Mouse (Mus musculus) left cerebral cortex, adult 8-10 months (tissue): ENCODE measurements around the gene Abcf1. TPM values are rescaled to one million over a fixed set of nuclear protein-coding genes. Genes with fewer than 3 reads are reported as not detected.
"Not testable (repeated sequence)": the region's sequence is repeated elsewhere in the genome, so short reads cannot be mapped to it uniquely, and the experiment has no call there.

Experiments
- DNase-seq, 2 experiments: peaks; one replicate each; pipeline ENCODE4 v3.0.0; 2022; ENCODE audit warnings: low spot score in 2 of 2
- total RNA-seq, 4 experiments: library from RNA; stranded (reverse); gene quantifications; 2 replicates each; pipeline ENCODE4 v1.2.4; 2022

The Abcf1 gene
- 10 to 100 TPM; 60.6 to 75.4 (median 65.0) TPM for total RNA-seq

DNA sequence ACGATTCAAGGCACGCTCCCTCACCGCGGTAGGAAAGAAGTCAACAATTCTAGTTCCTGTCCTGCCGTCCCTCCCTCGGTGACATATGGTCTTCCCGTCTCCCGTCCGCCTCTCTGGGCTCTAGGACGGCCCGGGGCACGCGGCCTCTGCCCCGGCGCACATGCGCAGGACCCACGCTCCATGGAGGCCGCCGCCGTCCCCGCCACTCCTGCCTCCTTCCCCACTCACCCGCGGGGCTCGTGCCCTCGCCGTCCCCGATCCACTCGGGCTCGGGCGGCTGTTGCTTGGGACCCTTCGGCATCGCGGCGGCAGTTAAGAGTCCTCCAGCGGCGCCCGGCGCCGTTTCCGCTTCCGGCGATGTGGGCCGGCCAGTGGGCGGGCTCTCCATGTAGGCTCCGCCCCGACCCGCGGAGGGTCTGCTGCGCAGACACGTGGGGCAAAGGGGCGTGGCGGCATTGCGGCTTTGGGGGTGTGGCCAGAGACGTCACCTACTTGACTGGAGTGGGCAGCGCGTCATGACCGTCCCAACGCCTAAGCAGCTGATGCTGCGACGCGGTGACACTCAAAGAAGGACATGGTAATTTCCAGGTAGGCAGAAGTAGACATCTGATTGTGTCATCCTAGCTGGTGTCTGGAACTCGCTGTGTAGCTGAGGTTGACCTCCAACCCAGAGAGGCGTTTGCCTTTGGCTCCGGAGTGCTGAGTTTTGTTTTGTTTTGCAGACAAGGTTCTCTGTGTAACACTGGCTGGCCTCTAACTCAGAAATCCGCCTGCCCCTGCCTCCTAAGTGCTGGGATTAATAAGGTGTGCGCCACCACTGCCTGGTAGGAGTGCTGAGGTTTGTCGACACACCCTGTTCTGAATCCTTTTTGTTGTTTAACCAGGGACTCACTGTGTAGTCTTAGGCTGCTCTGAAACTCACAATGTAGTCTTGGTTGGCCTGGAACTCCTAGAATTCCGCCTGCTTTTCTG lies at the start of gene Abcf1:
TSS of gene Abcf1 (minus strand) at position 344 of the 972 bp plus-strand sequence.
- peak; percentile 97 for DNase-seq

DNA sequence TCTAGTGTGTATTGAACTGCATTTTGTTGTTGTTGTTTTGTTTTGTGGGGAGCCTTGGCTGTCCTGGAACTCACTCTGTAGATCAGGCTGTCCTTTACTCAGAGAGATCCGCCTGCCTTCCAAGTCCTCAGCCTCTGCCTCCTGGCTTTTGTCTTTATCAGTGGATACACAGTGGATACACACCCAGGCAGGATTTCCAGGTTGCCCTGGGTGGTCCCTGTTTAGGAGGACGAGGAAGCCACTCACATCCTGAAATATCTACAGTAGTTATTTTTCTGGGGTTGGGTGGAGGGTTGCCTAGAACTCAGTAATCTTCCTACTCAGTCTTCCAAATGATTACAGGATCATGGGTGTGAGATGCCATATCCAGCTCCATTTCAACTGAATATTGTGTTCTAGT lies 49.4 kb upstream of the Abcf1 start:
- no peak for DNase-seq

- DNase-seq, result no peak
Measured at GRCm38 (mm10) chr17:36017046-36017445, 47.5 kb upstream of the Abcf1 start.

DNA sequence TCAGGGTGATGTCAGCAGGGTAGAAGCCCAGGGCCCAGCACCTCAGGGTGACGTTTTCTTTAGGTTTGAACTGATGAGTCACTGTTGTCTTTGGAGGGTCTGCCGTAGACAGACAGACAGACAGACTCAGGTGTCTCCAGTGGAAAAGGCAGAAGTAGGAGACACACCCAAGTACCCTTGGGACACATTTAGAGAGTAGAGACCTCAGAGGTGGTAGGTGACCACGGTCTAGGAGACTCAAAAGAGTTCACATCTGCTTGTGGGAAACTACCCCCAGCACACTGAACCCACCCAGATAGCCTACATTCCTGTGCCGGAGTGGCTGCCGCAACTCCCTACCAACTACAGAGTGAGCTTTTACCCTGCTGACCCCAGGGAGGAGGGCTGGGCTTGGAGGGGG lies 45.4 kb upstream of the Abcf1 start:
- no peak for DNase-seq

- DNase-seq, result not testable (repeated sequence)
Measured at GRCm38 (mm10) chr17:36004409-36004808, 34.8 kb upstream of the Abcf1 start.

- DNase-seq, result no peak
Measured at GRCm38 (mm10) chr17:36003331-36003730, 33.8 kb upstream of the Abcf1 start.

GRCm38 (mm10) chr17:36001966-36002365 lies 32.4 kb upstream of the Abcf1 start:
- peak in 1 of 2 experiments; percentile 79 for DNase-seq

- DNase-seq, result no peak
Measured at GRCm38 (mm10) chr17:36001121-36001897, 31.7 kb upstream of the Abcf1 start.

DNA sequence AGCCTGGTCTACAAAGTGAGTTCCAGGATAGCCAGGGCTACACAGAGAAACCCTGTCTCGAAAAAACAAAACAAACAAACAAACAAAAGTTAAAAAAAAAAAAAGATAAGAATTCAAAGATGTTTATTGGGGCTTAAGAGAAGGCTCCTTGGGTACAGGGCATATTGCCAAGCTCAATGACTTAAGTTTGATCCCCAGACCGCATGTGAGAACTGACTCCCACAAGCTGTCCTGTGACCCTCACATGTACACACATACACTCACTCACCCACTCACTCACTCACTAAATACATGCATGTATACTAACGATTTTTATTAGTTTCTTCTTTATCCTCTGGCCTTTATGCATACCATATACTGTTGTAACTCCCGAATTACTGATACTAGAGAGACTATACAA lies 30.8 kb upstream of the Abcf1 start:
- no peak for DNase-seq

DNA sequence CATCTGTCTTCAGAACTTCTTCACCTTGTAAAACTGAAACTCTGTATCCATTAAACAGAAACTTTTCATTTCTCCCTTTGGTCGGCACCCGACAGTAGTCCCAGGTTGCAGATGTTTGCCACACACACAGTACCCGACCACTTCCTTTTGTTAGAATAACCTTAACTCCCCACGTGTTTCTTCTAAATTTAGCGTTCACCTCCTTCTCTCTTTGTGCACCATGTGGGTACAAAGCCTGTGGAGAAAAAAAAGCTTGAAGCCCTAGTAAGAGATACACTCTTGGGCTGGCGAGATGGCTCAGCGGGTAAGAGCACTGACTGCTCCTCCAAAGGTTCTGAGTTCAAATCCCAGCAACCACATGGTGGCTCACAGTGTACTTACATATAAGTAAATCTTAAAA lies 29.8 kb upstream of the Abcf1 start:
- no peak for DNase-seq

- DNase-seq, result no peak
Measured at GRCm38 (mm10) chr17:35998545-35999305, 29.2 kb upstream of the Abcf1 start.

DNA sequence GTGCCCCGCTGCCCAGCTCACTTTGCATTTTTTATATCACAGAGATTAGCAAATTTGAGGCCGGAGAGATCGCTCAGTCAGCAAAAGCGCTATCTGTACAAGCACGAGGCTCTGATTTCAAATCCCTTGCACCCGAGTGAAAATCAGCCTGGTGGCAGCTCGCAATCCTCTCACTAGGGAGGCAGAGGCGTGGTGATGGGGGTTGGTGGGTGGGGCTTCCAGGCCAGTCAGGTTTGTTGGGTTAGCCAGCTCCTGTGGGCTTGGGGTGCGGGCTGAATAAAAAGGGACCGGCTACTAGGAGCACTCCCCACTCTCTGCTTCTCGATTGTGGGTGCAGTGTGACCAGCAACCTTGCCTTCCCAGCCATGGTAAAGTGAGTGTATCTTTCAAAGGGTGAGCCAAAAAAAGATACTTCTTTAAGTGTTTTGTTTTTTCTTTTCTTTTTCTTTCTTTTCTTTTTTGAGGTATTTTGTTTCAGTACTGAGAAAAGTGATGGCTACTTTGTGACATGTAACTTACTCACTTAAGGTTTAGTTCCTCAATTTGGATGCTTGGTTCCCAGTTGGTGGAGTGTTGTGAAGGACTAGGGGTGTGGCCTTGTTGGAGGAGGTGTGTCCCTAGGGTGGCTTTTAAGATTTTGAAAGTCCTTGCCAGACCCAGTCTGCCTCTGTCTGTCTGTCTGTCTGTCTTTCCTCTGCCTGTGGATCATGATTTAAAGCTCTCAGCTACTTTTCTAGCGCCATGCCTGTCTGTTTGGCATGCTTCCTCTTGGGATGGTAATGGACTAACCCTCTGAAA lies 28.4 kb upstream of the Abcf1 start:
- DNase-seq, result no peak

- DNase-seq, result peak; percentile 81 to 90
Measured at GRCm38 (mm10) chr17:35996949-35997348, 27.4 kb upstream of the Abcf1 start.

DNA sequence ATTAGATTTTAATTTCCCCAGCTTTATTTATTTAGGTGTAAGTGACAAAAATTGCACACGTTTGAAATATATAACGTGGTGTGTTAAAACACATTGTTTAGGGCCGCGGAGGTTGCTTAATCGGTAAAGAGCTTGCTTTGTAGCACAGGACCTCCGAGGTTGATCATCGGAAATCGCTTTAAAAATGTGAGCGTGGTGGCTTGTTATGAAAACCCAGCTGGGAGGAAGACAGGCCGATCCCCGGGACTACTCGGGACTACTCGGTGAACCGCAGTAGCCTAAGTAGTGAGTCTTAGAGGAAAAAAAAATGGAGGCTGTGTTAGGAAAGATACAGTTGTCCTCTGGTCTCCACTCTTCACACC lies 25.3 kb upstream of the Abcf1 start:
- DNase-seq, result no peak

- DNase-seq, result peak; percentile 71 to 74
Measured at GRCm38 (mm10) chr17:35994175-35994878, 24.8 kb upstream of the Abcf1 start.

DNA sequence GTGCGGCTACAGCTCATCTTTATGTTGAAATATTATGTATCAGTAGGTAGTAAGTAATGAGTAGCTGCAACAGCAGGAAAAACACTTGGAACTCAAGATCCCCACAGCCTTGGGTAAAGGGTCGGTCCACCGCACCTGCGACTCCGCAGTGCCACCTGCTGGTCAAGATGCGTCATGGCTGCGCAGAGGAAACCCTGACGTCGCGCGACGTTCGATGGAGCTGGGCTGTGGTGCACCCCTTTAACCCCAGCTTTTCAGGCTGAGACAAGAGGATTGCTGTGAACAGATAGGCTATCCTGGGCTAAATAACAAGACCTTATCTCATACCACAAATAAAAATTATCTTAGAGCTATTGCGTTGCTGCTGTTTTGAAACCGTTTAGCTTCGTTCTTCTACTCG lies 24.1 kb upstream of the Abcf1 start:
- DNase-seq, result peak; percentile 44 to 48

- no peak for DNase-seq
Measured at GRCm38 (mm10) chr17:35991781-35992180, 22.2 kb upstream of the Abcf1 start.

- DNase-seq, result no peak
Measured at GRCm38 (mm10) chr17:35981776-35982175, 12.2 kb upstream of the Abcf1 start.

DNA sequence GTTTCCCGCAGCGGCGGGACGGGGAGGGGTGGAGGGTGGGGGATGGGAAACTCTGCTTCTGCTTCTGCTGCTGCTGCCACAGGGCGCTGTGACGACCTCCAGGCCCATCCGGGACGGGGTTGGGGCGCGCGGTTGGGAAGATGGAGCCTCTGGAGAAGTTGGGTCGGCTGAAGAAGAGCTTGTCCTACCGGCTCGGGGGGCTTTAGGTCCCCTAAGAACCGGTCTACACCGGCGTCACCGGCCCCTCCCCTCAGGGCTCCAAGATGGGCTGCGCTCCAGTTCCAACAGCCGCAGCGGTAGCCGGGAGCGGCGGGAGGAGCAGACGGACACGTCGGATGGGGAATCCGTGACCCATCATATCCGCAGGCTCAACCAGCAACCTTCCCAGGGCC lies 10.8 kb upstream of the Abcf1 start:
- peak; percentile 39 to 52 for DNase-seq
